Mouse (Mus musculus) bone marrow, adult 2 months (tissue): ENCODE measurements at regions not wholly inside any gene's neighbourhood (a gene's known extent, or its start where the extent isn't known, plus 50 kb on each side); places are given as distances from the start of the nearest gene placed in this dataset.

Experiments
- CTCF ChIP-seq: fragments of 200-500 bp; IDR thresholded peaks from 2 replicates; pipeline ENCODE4 v1.5.1; 2011; ENCODE audit warnings: low read length, control low read depth; ENCODE audit not compliant: control insufficient read depth, insufficient read depth
- POLR2A ChIP-seq: fragments of 200-500 bp; IDR thresholded peaks from 2 replicates; pipeline ENCODE4 v1.6.1; 2011; ENCODE audit warnings: low read depth, mild to moderate bottlenecking, control low read depth, low read length, borderline replicate concordance; ENCODE audit not compliant: control insufficient read depth

- TF ChIP-seq CTCF (no peak), POLR2A (no peak)
Measured at GRCm38 (mm10) chr1:186363356-186363755, 246.2 kb upstream of the Lyplal1 start.
